Mouse (Mus musculus) spleen, postnatal 14 days (tissue): Measurements from ENCODE around the gene Clcn1.

Source experiments
- DNase-seq, 2 experiments: peaks; one replicate each; pipeline ENCODE4 v3.0.0; 2021 to 2022; ENCODE audit warnings: low spot score in 2 of 2

The Clcn1 gene

GRCm38 (mm10) chr6:42299362-42299761, 12.9 kb downstream of the Clcn1 start:
- no peak for DNase-seq

DNA sequence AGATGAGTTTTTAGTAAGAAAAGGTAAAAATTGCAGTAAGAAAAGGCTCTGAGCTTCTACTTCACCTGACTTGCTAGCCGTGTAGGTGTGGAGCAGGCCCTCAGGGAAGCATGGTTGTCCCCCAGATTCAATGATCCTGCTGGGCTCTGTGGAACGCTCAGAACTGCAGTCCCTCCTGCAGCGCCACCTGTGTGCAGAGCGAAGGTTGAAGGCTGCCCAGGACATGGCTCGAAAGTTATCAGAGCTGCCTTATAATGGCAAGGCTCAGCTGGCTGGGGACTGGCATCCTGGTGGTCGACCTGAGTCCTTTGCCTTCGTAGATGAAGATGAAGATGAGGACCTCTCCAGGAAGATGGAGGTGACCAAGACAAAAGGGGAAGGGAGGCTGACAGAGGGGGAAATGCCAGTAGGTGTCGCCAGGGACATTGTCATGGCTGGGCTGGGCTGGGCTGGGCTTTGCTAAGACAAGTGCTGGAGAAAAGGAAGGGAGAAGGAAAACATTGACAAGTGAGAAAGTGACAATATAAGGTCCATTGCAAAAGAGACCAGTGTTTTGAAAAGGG, 23.4 kb downstream of the Clcn1 start:
- no peak for DNase-seq

- no peak for DNase-seq
These were observed 24.1 kb downstream of the Clcn1 start for GRCm38 (mm10) chr6:42310427-42311053.

GRCm38 (mm10) chr6:42318293-42318692, 31.8 kb downstream of the Clcn1 start:
- no peak for DNase-seq

DNA sequence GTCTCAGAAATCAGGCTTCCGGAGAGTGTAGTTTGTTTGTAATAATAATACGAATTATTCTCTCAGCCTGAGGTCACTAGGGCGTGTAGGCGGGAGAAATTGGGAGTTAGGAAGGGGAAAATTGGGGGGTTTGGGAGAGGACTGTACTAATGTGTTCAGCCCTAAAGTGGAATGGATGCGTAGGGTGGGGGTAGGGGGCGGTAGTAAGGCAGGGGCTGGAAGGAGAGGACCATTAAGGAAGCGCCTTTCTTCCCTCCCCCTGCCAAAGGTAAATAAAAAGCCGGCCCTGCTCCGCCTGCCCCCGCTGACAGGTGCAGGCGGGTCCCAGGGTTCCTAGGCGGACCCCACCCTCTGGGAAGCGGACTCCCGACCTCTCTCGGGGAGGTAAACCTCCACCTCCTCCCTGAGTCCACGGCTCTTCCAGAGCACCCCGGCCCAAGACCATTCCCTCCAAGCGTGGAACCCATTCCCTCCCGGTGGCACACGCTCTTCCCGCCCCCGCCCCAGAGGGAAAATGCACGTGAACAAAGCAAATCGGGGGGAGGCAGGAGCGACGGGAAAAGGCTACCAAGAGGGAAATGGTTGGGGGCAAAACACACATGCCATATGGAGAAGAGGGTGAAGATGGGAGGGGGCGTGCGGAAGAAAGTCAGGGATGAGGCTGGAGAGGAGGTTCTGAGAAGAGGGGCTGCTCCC, 37.0 kb downstream of the Clcn1 start:
- no peak for DNase-seq

DNA sequence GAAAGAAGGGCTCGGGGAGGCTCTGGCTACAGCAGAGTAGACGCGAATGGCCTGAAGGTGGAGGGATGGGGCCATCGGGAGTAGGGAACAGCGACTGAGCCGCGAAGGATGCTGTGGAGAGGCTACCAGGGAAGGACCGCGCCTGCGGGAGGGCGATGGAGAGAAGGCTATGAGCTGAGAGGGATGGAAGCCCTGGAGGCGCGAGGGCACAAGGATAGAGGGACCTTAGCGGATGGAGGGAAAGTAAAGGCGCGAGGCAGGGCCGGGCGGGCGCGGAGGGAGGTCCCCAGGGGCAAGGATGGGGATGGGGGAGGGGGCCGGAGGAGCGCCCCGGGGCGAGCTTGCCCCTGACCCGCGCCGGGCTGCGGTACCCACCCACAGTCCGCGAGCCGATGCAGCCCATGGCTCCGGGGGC, 37.6 kb downstream of the Clcn1 start:
- DNase-seq: no peak

- no peak for DNase-seq
These were observed 38.2 kb downstream of the Clcn1 start, which contains the start of gene Fam131b for GRCm38 (mm10) chr6:42324482-42325267. TSS of gene Fam131b (minus strand) at chr6:42324643.

DNA sequence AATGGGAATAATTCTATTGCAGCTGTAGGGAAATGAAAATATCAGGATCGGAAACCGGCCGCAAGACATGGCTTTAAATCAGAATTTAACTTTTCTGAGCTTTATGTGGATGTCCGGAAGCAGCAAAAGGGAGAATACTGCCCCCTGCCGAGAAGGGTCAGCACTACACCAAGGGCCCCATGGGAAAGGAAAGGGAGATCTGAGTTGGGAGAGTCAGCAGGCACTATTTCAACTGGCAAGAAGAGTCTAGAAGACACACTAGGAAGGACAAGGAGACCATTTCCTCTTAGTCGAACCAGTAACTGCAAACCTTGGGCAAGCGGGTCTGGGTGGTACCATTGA, 38.8 kb downstream of the Clcn1 start:
- peak; percentile 51 to 63 for DNase-seq

DNA sequence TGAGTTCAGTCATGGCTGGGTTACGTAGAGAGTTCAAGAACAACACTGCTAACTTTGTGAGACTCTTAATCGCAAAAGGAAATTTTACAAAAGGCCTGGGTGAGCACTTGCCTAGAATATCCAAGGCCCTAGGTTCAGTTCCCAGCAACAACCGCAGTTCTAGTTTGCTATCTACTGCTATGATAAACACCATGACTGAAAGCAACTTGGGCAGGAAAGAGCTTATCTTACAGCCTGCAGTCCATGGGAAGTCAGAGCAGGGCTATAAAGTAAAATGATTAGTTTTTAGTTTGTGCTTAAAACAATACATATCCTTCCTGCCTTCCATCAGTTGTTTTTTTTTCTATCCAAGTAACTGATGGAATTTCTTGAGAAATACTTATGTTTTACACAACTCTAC, 40.0 kb downstream of the Clcn1 start:
- DNase-seq: no peak

GRCm38 (mm10) chr6:42328757-42329156, 42.3 kb downstream of the Clcn1 start:
- DNase-seq: no peak

GRCm38 (mm10) chr6:42330216-42330615, 43.7 kb downstream of the Clcn1 start:
- DNase-seq: no peak

DNA sequence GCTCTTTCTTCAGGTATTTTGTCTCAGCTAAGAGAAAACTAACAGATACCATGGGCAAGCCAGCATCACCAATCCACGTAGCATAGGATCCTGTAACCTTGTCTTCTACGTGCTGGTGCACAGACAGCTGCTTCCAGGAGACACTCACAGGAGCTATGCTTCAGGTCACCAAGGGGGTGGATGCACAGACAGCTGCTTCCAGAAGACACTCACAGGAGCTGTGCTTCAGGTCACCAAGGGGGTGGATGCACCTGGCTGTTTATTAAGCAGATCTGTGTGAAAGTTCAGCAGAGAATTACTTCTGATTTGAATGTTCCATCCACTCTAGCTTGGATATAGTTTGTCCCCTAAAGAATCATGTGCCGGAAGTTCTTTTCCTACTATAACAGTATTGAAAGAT, 44.5 kb downstream of the Clcn1 start:
- DNase-seq: no peak

DNA sequence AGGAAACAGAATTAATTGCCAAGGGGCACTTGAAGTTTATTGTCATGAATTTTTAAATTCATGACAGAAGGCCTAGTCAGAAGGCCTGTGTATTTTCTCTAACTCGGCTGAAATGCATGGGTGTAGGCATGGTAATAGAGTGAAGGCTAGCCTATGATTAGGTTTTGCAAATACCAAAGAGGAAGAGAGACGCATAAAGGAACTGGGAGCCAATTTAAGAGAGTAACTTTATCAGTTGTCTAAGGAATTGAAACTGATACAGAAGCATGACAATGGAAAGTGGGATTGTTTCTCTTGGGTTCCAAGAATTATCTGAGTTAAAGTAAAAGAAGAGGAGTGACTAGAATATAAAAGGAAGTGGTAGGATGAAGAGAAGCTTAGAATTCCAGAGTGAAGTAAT, 52.7 kb downstream of the Clcn1 start:
- DNase-seq: no peak

DNA sequence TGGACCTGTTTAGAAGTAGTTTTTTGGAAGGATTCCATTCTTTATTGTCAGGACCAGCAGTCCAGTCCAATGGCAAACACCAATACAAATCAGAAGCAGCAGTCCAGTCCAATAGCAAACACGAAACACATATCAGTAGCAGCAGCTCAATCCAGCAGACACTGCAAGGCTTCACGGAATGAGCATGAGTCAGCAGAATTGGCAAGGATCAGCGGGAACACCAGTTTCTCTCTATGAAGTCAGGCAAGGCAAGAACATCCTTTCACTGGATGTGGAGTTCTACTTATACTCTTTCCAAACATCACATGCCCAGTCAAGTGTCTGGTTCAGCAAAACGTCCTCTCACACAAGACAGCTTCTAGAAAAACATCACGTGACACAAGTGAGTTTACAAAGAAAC, 53.5 kb downstream of the Clcn1 start:
- no peak for DNase-seq

DNA sequence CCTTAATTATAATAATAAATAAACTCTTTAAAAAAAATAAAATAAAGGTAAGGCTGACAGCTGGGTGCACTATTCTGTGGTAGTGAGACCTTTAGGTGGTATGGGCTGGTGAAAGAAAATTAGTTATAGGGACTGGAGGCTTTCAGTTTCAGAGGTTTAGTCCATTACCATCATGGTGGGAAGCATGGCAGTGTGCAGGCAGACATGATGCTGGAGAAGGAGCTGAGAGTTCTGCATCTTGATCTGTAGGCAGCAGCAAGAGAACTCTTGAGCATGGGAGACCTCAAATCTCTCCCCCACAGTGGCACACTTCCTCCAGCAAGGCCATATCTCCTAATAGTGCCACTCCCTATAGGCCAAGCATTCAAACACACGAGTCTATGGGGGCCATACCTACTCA, 55.7 kb downstream of the Clcn1 start:
- DNase-seq: no peak

DNA sequence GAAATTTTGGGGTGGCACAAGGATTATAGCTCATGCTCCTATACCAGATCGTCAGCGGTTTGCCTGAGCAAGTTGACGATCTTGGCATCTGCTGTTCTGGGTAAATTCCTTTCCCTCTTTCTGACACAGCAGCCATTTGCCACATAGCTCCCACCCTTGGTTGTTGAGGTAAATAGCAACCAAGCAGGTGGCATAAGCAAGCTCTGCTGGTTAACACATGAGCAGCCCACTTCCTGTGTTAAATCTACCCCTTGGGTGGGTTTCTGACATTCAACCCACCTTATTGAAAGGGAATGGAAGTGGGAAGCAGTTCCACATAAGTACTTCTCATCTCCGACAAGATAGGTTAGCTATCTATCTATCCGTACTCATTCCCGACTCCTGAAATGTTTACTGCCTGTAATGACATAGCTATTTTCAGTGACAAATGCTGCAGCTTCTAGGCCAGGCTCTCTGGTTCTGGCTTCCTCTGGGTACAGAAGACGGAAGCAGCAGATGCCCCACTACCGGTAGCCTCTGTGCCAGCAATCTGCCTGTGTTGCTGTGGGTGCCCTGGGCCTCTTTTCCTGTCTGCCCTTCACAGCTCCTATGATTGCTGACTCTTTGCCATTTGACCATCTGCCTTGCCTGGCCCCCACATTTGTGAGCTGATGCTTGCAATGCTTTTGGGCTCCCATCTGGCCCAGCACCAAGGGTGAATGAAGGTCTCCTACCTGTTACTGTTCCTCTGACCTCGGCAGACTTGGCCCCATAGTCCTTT, 57.1 kb downstream of the Clcn1 start:
- DNase-seq: no peak

DNA sequence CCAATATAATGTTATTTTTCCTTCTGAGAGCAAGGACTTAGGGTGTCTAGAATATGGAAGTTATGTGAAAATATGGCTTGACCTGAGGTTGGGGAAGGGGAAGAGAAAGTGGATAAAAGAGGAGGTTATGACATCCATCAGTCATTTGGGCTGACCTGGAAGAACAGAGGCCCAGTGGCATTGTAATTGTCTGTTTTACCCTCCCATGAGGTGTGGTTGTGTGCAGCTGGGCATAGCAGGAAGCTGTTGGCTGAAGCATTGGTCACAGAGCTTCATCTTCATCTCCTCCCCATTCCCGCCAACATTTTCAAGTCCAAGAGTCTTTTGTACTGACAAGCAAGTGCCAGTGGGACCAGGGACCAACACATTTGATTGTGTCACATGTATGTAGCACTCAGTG, 57.8 kb downstream of the Clcn1 start:
- no peak for DNase-seq

GRCm38 (mm10) chr6:42348281-42349005, 62.0 kb downstream of the Clcn1 start:
- no peak for DNase-seq

- peak; percentile 37 to 57 for DNase-seq
These were observed 62.5 kb downstream of the Clcn1 start for GRCm38 (mm10) chr6:42349006-42349425.

DNA sequence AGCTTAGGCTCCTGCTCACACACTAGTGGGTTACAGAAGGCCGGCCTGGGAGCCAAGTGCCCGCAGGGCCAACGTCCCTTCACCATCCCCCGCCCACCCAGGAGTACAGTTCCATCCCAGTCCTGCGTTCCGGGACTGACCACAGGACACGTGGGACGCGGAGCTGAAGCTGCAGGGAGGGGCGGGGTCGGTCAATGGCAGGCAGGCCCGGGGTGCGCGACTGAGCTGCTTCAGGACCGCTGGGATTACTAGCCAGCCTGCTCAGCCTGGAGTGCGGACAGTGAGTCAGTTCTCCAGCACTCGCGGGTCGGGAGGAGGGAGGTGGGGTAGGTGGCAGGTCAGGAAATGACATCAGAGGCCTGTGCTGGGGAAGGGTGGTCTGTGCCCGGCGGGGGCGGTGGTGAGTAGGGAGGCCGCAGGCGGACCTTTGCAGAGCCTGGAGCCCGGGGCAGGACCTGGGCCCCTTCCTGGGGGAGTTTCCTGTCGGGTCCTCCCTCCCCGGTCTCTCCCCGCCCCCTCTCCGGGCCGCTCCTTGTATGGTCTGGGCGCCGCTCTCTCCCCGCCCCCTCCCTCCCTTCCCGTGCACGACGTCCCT, 63.0 kb downstream of the Clcn1 start, which contains the start of gene Zyx:
Zyx (plus strand) TSS at position 205 of the 595 bp plus-strand sequence.
- peak; percentile 65 for DNase-seq
